Mouse (Mus musculus): Measurements from ENCODE around the gene Cep290.
"Not testable (repeated sequence)": the region's sequence is repeated elsewhere in the genome, so short reads cannot be mapped to it uniquely, and the experiment has no call there.

The Cep290 gene

DNA sequence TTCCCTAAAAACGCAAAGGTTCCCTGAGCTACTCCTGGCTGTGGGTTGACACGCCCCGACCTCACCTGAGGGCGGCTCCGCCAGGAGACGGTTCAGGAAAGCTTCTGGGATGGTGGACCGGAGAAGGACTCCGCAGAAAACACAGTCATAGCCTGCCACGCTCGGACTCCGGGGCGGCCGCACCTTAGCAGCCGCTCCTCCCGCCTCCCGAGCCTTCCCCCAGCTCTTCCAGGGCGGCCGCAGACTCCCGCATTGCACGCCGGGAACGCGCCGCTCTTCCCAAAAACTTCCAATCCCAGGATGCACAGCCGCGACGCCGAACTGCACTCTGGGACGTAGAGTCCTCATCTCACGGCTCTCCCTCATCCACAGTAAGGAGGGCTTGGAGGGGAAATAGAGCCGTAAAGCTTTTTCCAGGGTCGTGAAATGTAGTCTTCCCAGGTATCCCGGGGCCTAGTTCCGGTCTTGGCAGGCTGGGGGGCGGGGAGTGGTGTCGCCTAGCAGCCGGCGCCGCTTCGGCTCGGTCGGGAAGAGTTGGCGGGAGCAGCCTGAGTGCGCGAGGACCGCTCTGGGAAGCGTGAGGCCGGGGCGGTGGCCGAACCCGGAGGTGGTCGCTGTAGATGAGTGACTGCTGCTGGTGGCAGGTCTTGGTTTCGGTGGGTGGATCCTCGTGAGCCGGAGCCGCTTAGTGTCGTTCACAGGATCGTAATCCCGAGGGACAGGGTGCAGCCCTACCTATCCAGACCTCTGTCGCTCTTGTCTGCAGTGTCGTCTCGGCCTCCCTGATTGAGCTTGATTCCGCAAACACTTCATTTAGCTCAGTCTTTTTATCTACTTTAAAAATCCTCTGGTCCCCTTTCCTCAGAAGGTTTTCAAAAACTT lies at the start of gene Cep290, which contains the start of gene Tmtc3:
TSS of gene Cep290 (plus strand) at position 462 of the 882 bp plus-strand sequence.
TSS of gene Tmtc3 (minus strand) at position 254 of the 882 bp plus-strand sequence.
- DNase-seq (ENCODE audit: low read depth in 1 of 2, low spot score in 2 of 2) = peak; percentile 41 to 59

DNA sequence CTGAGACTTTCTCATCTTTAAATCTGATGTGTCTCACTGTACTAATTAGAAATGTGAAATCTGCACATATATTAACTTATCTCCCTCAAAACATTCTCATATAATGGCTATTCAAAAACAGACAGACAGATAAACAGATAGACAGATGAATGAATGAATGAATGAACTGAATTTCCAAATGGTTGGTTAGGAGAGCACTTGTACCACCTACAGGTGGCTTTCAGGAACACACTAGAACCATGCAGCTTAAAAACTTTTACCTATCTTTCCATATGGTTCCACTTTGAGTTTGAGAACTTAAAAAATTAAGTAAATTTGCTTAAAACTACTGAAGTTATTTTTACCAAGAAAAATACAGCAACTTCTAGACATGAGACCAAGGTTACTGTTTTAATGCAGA lies 38.0 kb upstream of the Cep290 start:
- DNase-seq (ENCODE audit: low read depth in 1 of 2, low spot score in 2 of 2) = no peak

DNA sequence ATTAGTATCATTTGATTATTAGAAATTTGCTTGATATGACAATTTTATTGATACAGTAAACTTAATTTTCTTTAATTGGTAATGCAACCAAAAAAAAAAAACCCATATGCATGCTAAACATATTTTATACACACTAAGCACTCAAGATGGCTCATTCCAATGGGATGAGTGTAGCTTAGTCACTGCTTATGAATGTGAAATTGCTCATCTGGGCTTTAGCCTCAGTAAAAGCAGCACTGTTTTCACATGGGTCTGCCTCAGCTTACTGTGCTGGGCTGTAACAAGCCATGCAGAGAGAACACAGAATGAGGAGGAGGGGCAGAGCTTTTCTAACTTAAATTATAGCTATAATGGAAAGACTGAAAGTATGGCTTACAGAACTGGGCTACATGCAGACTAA lies 26.8 kb upstream of the Cep290 start:
- no peak for DNase-seq (ENCODE audit: low read depth in 1 of 2, low spot score in 2 of 2)

DNA sequence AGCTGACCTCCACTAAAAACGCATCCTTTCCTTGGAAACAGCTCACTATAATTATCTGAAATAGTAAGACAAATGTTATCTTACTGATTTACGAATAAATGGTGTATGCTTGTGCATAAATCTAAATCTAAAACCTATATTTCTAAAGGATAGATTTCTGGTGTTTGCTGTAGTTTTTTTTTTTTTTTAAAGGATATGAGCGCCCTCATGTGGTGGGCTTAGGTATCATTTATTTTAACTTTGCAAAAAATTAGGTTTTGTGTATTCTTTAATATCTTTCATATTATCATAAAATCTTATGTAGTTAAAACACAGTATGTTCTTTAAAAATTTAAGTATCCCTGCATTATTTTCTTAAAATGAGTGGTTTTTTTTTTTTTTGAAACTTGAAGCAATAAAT lies 12.3 kb upstream of the Cep290 start:
- DNase-seq (ENCODE audit: low read depth in 1 of 2, low spot score in 2 of 2) = no peak

DNA sequence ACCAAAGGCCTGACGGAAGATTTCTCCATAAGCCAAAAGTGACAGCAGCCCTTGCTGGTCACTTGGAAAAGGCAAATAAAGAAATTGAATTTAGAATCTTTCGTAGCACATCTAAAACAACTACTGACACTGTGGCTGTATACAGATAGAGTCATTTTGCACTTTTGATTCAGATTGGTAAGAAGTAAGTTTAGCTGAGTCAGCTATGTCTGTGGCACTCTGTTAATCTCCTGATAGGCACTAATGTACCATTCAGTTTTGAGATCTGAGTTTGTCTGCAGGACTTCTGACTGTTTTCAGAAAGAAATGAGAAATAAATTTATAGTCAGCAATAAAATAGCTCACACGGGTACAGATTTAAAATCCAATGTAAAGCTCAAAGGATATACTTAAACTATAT lies 7.8 kb upstream of the Cep290 start:
- DNase-seq (ENCODE audit: low read depth in 1 of 2, low spot score in 2 of 2) = no peak

DNA sequence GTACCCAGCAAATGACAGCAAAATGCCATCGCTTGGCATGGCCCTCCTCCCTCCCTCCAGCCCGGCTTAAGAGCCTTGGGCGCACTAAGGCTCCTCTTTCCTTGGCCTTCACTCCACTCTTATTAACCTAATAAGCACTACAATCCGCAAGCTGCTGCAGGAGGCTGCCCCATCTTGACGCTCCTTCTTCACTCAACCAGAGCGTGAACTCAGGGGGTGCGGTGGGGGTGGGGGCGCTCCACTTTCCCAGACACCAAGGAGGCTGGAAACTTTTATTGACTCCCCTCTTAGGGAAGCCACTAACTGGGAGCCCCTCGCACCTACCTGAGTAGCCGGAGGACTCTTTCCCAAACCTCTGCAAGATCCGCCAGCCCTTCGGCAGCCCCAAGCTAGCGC lies 659 bp upstream of the Cep290 start:
- DNase-seq (ENCODE audit: low read depth in 1 of 2, low spot score in 2 of 2) = no peak

DNA sequence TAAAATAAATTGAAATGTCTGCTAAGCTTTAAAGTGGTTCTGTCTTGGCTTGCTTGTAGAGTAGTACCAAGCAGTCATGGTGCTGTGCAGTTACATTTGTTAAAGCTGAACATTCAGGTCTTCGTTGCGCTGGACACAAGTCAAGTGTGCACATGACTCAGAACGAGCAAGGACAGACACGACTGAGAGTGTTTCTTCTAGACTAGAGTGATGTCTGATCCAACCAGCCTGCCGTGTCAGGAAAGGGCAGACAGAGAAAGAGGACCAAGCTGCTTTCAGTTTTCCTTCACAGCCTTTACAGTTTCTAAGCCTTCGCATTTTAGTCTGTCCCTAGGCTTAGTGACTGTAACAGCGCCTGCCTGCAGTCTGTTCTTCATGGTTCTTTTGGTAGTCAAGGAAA lies 4.6 kb downstream of the Cep290 start:
- no peak for DNase-seq (ENCODE audit: low read depth in 1 of 2, low spot score in 2 of 2)

DNA sequence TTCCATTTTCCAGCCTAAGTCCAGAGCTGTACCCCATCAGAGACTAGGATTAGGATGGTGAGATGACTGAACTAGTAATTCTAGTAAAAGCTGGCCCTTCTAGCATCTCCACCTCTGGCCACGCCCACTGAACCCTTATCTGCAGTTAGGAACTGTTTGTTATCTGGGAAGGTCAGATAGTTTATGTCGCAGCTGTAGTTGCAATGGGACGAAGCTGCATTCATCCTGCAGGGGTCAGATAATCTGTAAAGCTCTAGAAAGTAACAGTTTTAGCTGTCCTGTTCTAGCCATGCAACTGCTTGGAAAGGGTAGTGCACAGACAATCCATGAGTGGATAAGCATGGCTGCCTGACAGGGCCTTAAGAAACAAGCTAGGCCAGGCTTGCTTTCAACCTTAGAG lies 11.0 kb downstream of the Cep290 start:
- DNase-seq (ENCODE audit: low read depth in 1 of 2, low spot score in 2 of 2) = no peak

DNA sequence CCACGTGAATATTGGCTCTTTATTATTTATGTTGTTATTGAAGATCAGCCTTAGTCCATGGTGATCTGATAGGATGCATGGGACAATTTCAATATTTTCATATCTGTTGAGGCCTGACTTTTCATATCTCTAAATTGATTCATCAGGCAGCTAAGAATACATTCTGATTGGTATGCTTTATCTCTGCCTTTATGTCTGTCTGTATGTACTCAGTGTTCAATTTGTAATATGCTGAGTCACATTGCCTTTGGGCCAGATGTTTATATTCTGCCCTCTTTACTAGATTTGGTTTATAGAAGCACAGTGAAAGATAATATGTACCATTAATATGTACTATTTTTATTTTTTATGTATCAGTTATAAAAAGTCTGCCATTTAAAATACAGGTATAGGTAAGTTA lies 20.8 kb downstream of the Cep290 start:
- no peak for DNase-seq (ENCODE audit: low read depth in 1 of 2, low spot score in 2 of 2)

DNA sequence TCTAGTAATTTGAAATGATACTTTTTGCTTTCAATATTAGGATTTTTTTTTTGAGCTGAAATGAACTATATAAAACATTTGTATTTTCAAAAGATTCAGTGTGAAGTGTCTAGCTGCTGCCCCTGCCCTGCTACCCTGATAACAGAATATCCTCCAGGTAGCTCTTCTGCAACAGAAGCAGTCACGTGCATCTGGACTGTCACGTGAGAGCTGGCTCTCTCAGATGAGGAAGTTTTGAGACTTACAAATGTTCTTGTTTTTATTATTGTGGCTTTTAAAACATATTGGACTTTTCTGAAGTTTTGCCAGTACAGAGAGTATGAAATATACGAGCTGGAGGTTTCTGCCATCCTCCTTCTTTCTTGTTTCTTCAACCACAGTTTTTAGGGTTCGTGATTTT lies 34.3 kb downstream of the Cep290 start:
- no peak for DNase-seq (ENCODE audit: low read depth in 1 of 2, low spot score in 2 of 2)

DNA sequence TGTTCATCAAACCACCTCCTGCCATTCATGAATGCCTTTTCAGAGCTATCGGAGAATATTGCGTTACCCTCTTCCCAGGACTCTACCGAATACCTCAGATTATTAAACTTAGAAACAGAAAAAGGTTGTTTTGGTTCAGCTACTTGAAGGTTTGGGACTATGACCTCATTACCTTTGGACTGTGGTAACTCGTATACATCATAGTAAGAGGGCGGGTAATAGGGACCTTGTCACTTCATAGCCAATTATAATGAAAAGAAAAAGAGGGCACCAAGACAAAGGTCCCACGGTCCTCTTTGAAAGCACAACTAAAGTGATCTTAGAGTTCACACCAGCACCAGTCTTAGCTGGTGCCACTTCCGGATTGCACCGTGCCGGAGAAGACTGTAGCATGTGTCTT lies 35.0 kb downstream of the Cep290 start:
- no peak for DNase-seq (ENCODE audit: low read depth in 1 of 2, low spot score in 2 of 2)

DNA sequence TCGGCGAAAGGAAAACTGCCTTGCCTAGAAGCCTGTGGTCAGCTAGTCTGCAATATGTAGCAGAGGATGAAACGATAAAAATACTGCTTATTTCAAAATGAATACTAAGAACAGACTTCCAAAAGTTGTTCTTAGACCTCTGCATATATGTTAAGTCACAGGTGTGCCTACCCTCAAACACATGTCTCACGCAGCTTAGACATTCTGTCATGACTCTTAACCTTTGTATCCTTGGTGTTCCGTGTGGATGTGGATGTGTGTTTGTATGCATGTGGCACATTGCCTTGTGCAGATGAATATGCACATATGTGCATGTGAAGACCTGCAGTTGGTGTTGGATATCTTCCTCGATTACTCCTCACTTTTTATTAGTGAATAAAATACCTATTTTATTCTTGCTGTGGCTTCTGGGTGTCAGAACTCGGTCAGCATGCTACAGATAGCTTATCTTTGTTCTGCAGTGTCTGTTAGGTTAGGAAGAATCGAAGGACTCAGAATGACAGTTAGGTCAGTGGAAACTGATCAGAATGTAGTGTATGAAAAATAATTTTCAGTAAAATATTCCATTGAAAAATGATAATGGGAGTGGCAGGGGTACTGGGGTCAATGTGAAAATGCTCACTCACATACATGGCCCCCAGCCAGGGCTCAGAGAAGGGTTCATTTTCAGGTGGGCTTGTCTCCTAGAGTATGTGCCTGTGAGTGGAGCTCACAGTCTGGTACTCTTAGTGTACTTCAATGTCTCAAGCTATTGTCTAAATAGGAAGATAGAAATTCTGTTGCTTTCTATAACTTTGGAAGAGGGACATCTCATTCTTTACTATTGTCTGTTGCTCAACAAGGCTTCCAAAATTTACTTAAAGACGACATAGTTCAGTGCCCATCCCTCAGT lies 37.4 kb downstream of the Cep290 start:
- DNase-seq (ENCODE audit: low read depth in 1 of 2, low spot score in 2 of 2) = no peak

DNA sequence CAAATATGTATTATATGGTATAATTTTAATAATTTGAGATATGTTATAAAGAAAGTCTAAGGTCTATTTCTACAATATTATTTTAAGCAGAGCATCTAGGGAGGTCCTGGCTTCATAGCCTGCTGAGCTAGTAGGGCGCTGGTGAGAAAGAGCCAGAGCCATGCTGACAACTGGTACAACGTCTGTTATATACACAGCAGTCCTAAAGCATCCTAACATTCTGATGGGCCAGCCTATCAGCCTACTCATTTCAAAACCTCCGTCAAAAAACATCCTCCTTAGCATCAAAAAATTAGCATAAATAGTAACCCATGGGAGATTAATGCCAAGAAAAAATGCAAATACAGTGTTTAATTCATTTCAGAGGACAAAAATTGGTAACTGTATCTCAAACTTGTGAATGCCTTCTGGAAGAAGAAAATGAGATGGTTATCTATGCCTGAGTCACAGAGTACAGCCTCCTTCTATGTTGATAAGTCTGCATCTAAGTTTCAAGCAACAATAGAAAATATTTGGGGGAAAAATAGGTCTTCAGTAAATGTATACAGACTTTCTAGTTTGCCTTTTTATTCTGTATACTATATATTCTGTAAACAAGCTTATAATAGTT lies 69.3 kb downstream of the Cep290 start:
- no peak for DNase-seq (ENCODE audit: low read depth in 1 of 2, low spot score in 2 of 2)

DNA sequence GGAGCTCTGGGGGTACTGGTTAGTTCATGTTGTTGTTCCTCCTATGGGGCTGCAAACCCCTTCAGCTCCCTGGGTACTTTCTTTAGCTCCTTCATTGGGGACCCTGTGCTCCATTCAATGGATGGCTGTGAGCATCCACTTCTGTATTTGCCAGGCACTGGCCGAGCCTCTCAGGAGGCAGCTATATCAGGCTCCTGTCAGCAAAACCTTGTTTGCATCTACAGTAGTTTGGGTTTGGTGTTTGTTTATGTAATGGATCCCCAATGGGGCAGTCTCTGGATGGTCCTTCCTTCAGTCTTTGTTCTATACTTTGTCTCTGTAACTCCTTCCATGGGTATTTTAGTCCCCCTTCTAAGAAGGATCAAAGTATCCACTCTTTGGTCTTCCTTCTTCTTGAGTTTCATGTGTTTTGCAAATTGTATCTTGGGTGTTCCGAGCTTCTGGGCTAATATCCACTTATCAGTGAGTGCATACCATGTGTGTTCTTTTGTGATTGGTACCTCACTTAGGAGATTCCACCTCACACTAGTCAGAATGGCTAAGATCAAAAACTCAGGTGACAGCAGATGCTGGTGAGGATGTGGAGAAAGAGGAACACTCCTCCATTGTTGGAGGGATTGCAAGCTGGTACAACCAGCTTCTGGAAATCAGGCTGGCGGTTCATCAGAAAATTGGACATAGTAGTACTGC lies 73.0 kb downstream of the Cep290 start:
- not testable (repeated sequence) for DNase-seq (ENCODE audit: low read depth in 1 of 2, low spot score in 2 of 2)

DNA sequence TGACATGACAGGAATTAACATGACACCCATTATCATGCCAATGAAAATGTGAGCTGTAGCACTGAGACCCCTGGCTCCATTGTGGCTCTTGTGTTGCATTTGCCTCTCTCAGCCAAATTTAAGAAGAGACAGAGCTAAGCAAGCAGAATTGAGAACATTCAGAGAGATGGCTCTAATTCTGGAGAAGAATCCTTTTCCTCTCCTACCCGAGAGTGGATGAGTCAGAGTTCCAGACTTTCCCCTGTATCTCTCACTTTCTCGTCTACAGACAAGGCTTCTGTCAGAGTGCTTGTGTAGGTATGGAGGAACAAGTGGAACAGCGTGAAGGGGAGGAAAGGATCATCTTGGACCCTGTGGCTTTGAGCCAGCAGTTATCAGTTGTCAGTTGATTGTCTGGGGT lies 76.8 kb downstream of the Cep290 start:
- no peak for DNase-seq (ENCODE audit: low read depth in 1 of 2, low spot score in 2 of 2)

DNA sequence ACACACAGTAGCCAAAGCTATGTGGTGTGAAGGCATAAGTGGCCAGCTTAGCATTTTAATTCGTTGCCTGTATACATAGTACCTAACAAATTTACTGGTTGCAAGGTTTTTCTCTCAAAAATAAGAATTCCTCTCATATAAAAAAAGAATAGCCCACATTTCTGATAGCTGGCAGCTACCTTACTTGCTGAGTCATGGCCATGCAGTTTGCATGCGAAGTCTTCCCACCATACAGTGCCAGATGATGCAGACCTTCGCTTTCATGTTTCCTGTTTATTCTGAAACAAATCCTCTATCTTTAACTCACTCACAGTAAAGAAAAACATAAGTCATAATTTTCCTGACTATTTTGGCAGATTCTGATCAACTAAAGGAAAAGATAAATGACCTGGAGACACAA lies 84.3 kb downstream of the Cep290 start:
- DNase-seq (ENCODE audit: low read depth in 1 of 2, low spot score in 2 of 2) = no peak

DNA sequence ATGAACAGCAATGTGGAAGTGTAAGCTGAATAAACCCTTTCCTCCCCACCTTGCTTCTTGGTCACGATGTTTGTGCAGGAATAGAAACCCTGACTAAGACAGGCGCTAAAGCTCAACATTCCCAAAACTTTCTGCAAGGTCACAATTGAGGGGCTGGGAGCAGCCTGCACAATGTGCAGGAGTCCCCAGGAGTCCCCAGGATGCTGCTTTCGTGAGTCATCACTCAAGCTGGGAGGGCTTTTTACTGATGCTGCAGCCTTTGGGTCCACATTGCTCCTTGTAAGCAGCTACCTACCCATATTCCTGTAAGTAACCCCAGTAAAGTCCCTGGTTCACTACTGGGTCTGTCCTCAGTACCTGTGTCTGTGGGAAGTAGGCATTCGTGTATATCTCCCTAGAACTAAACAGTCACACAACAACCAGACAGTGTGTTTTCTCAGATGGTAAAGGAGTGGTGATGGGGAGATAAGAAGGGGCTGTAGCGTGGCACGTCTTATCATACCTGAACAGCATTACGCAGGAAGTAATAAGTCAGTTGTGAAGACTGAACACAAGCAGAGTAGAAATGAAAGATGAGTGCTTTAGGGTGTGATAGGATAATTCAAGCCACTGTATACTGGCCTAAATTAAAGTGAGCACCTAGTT lies 87.3 kb downstream of the Cep290 start:
- no peak for DNase-seq (ENCODE audit: low read depth in 1 of 2, low spot score in 2 of 2)

DNA sequence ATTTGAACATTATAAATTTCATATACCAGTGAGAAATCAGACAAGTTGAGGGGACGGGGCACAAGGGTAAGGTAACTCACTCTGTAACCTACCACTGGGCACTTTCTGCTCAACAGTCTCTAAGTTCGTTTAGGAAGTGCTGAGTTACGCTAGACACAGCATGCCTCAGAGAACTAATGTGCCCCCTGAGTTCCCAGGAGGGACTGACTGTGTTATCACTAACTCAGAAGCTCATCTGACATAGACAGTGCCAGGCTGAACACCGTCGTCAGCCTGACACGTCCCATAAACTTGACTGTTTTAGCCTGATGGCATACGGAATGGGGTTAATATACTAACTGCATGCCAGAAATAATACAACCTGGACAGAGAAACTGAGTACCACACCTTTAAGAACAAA lies 87.9 kb downstream of the Cep290 start:
- no peak for DNase-seq (ENCODE audit: low read depth in 1 of 2, low spot score in 2 of 2)

DNA sequence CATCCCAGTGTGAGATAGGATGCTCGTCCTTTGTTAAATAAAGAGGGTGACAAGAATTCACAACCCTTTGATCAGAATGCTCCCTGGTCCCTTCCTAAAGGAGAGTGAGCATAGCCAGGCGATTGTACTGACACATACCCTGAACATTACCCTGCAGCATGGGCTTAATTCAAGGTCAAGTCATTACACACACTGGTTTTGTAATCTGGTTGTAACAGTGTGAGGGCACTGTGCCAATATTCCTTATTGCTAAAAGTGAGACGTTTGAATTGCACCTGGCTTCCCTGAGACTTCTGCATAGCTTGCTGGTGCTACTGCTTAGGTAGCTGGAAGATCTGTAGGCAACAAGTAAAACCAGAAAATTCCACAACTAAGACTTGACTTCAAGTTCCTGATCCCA lies 96.8 kb downstream of the Cep290 start:
- DNase-seq (ENCODE audit: low read depth in 1 of 2, low spot score in 2 of 2) = no peak

DNA sequence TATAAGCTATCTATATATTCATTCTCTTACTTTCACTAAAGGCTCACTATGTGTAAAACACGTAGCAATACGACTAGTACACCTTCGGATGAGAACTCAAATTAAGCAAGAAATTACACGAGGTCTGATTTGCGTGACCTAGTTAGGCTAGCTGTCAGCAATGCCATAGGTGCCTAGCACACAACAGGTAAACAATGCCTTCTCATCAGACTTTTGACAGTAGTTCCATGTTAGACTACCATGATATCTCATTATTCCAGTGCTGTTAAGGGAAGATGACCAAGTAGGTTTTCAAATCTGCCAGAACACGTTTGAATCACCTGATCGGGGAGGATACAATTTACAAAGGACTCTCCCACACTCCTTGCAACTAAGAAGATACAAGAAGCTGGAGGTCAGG lies 101.2 kb downstream of the Cep290 start:
- DNase-seq (ENCODE audit: low read depth in 1 of 2, low spot score in 2 of 2) = no peak
